Comparison of ENCODE assay signal across 14 mouse cellular contexts in genomic region chr4:148772658-148773057, GRCm38 (mm10).
"Had no signal": no experiment of that assay in that cellular context is flagged by ENCODE, and none has a peak within 500 bp of the region (broad histone marks: within the 10 kb centered on the region; RNA-seq: fewer than 3 reads in every experiment).

No protein-coding gene starts in this region.

- H3K4me2 ChIP-seq: limb, embryonic 13.5 days had no signal

- H3K4me3 ChIP-seq: limb, embryonic 13.5 days; midbrain, embryonic 10.5 days; neural tube, embryonic 12.5 days had no signal

- DNase-seq: kidney, adult 2 months; kidney, postnatal 25 days; left cerebral cortex, postnatal 4 days; lung, adult 18-20 months; midbrain, embryonic 14.5 days; retina, postnatal 1 day; right cerebral cortex, postnatal 14 days; spleen, adult 18-20 months; thymus, adult 2 months; thymus, postnatal 36 days had no signal

- H3K9me3 ChIP-seq: limb, embryonic 13.5 days; midbrain, embryonic 10.5 days; neural tube, embryonic 12.5 days had no signal

- H3K36me3 ChIP-seq: limb, embryonic 13.5 days; midbrain, embryonic 10.5 days; neural tube, embryonic 12.5 days had no signal

- H3K27ac ChIP-seq: limb, embryonic 13.5 days; liver, embryonic 14.5 days; midbrain, embryonic 10.5 days; neural tube, embryonic 12.5 days had no signal

- H3K9ac ChIP-seq: limb, embryonic 13.5 days; liver, embryonic 14.5 days; neural tube, embryonic 12.5 days had no signal
